Mouse (Mus musculus): Measurements from ENCODE around the gene Pfkfb2.

DNA sequence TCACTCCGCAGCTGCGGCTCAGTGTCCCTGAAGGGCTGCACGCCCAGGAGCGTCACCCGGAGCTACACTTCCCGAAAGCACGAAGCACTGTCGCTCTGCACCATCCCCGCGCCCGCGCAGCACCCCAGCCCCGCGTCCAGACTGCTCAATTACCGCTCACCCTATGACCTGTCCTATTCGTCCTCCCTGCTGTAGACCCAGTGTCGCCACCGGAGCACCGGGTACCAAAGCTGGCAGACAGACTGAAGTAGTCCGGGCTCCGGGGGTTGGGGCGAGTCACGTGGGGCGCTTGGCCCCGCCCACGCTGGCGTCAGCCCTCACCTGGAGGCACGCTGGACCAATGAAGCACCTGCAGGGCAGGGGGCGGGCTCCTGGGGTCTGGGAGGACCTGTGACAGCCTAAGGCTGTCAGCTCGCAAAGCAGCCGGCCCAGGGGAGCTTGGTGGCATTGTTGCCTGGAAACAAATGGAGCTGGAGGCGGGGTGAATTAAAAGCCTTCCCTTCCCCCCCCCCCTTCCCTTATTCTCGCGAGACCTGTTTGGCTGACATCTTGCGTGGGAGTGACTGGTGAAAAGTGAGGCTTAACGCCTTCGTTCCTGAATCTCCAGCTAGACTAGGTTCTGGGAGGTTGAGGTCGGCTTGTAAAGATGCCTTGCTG is 13.4 kb downstream of the Pfkfb2 start, which contains the start of gene Gm29427:
- TF ChIP-seq EP300 (IDR thresholded peaks at IDR 0.05; ENCODE audit: low read depth) = peak; percentile 83
- TF ChIP-seq CTCF (IDR thresholded peaks at IDR 0.05; ENCODE audit: low read depth) = no peak

Measured in liver, postnatal 0 days (tissue).